Mouse (Mus musculus) liver, postnatal 0 days (tissue): ENCODE measurements around the gene Tkfc.

ENCODE experiments used
- CTCF ChIP-seq: sonication (generic); IDR thresholded peaks from 2 replicates; pipeline ENCODE4 v1.5.1; 2016; ENCODE audit warnings: antibody characterized with exemption, low read depth
- EP300 ChIP-seq: IDR thresholded peaks from 2 replicates; pipeline ENCODE4 v1.6.1; 2016; ENCODE audit warnings: antibody characterized with exemption, low read depth, mild to moderate bottlenecking

DNA sequence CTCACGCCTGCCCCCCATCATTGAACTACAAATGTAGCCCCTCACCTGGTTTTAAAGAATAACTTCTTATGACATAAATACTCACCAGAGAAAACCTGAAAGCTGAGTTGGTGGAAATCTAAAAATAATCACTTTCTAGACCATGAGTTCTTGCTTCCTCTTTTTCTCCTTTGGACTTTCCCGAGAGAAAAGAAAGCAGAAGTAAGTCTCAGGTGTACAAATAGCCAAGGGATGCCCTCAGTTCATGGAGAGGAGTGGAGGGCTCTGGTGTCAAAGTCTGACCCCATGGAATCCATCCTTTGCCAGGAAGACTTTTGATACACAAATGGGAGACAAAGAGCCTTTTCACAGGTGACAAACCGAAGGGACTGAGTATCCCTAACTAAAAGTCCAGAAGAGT, 24.7 kb downstream of the Tkfc start:
- no peak for TF ChIP-seq CTCF
- no peak for TF ChIP-seq EP300
